Mouse (Mus musculus) olfactory bulb, adult 2 months (tissue): ENCODE measurements around the gene Zfp219. TPM values are rescaled to one million over a fixed set of nuclear protein-coding genes. Genes with fewer than 3 reads are reported as not detected.

Source experiments
- H3K27ac ChIP-seq: fragments of 200-500 bp; 2 replicates; pipeline ENCODE4 v1.5.1; 2012; ENCODE audit warnings: low read depth, low read length; ENCODE audit not compliant: insufficient read depth
- H3K4me1 ChIP-seq: fragments of 200-500 bp; 2 replicates; pipeline ENCODE4 v1.6.1; 2012; ENCODE audit warnings: low read length; ENCODE audit not compliant: control insufficient read depth, insufficient read depth
- H3K4me3 ChIP-seq: fragments of 200-500 bp; 2 replicates; pipeline ENCODE4 v1.5.1; 2012; ENCODE audit warnings: mild to moderate bottlenecking, low read depth, low read length, moderate library complexity; ENCODE audit not compliant: insufficient read depth
- CTCF ChIP-seq: fragments of 200-500 bp; IDR thresholded peaks from 2 replicates; pipeline ENCODE4 v1.5.1; 2012; ENCODE audit warnings: low read depth, mild to moderate bottlenecking, low read length, moderate library complexity; ENCODE audit not compliant: insufficient read depth
- POLR2A ChIP-seq: fragments of 200-500 bp; IDR thresholded peaks from 2 replicates; pipeline ENCODE4 v1.6.1; 2012; ENCODE audit warnings: mild to moderate bottlenecking, low read depth, low read length, moderate library complexity; ENCODE audit not compliant: insufficient read depth
- WGBS: fragments of 180-500 bp; shearing (Covaris S2); methylation state at CpG from one replicate; pipeline ENCODE4 v1.1.7; 2018; 5-methylcytosine and 5-hydroxymethylcytosine counted together
- polyA plus RNA-seq: library from polyadenylated mRNA; stranded (reverse); fragments of >200 nt; gene quantifications from 2 replicates; pipeline ENCODE4 v1.2.4, GENCODE M21; 2012; ENCODE audit warnings: low replicate concordance; ENCODE audit not compliant: missing spikeins, insufficient read depth, insufficient read length

The Zfp219 gene
- polyA plus RNA-seq, 1 experiment, result not detected

GRCm38 (mm10) chr14:51979252-51979651 lies 41.3 kb downstream of the Zfp219 start:
- TF ChIP-seq POLR2A, result no peak
- 90% methylated on average over 3 of the region's 3 CpGs for WGBS
- Histone ChIP-seq H3K4me1 (peaks cover 4% of the 10 kb centered on the region), H3K27ac (no peak overlapping the region), H3K4me3 (no peak overlapping the region)

- Histone ChIP-seq H3K27ac (no peak overlapping the region), H3K4me1 (no peaks in the 10 kb centered on the region), H3K4me3 (no peak overlapping the region)
- WGBS, result 75% methylated on average over 3 of the region's 3 CpGs
- TF ChIP-seq CTCF (no peak), POLR2A (no peak)
Measured at GRCm38 (mm10) chr14:51967400-51967799, 53.1 kb downstream of the Zfp219 start.

DNA sequence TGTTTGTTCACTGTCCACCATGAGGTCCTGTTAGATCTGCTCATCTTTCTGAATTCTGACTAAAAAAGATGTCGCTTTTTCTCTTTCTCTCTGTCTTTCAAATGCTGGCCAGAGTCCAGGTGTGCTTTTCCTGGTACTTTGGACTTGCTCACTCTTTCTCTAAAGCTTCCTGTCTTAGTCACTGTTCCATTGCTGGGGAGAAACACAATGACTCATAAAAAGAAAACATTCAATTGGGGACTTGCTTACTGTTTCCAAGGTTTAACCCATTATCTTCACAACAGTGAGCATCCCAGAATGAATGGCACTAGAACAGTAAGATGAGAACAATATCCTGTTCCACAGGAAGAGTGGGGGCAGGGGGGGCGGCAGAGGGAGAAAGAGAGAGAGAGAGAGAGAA lies 60.2 kb downstream of the Zfp219 start:
- Histone ChIP-seq H3K4me1 (no peaks in the 10 kb centered on the region), H3K27ac (no peak overlapping the region), H3K4me3 (no peak overlapping the region)
- 78% methylated on average over 2 of the region's 2 CpGs for WGBS
- TF ChIP-seq POLR2A, result no peak
- TF ChIP-seq CTCF, result no peak

Other genes with a start within 250 kb of the Zfp219 start
- not detected in 2 replicates for gene Ang4, start 247.1 kb downstream of the Zfp219 start, polyA plus RNA-seq
- not detected in 2 replicates for gene AY358078, start 220.7 kb downstream of the Zfp219 start, polyA plus RNA-seq
- gene Ear6, start 167.0 kb downstream of the Zfp219 start, polyA plus RNA-seq, result not detected in 2 replicates
- gene Mettl17, start 135.9 kb downstream of the Zfp219 start, polyA plus RNA-seq, result not detected in 2 replicates
- not detected in 2 replicates for gene Slc39a2, start 127.8 kb downstream of the Zfp219 start, polyA plus RNA-seq
- gene Ndrg2, start 106.6 kb downstream of the Zfp219 start, polyA plus RNA-seq, result 1,444 TPM in 1 of 2 replicates, not detected in the other
- not detected in 2 replicates for gene Tppp2, start 102.3 kb downstream of the Zfp219 start, polyA plus RNA-seq
- gene Rnase13, start 98.0 kb downstream of the Zfp219 start, polyA plus RNA-seq, result not detected in 2 replicates
- not detected in 2 replicates for gene Arhgef40, start 36.0 kb downstream of the Zfp219 start, polyA plus RNA-seq
- not detected in 2 replicates for gene Tmem253, start 5.1 kb downstream of the Zfp219 start, polyA plus RNA-seq
- gene Olfr221, start 21.7 kb upstream of the Zfp219 start, polyA plus RNA-seq, result not detected in 2 replicates
- 795 TPM in 1 of 2 replicates, not detected in the other for gene Hnrnpc, start 83.3 kb upstream of the Zfp219 start, polyA plus RNA-seq
- not detected in 2 replicates for gene Rpgrip1, start 90.0 kb upstream of the Zfp219 start, polyA plus RNA-seq
- gene Supt16, start 176.7 kb upstream of the Zfp219 start, polyA plus RNA-seq, result not detected in 2 replicates
- 792 TPM in 1 of 2 replicates, not detected in the other for gene Chd8, start 237.0 kb upstream of the Zfp219 start, polyA plus RNA-seq